Mouse (Mus musculus) adrenal gland, postnatal 36 days (tissue): Measurements from ENCODE around the gene Ccnyl1. TPM values are rescaled to one million over a fixed set of nuclear protein-coding genes. Genes with fewer than 3 reads are reported as not detected.

ENCODE experiments used
- DNase-seq, 2 experiments: peaks; one replicate each; pipeline ENCODE4 v3.0.0; 2021; ENCODE audit warnings: mixed read lengths in 1 of 2
- total RNA-seq, 2 experiments: library from RNA; stranded (reverse); gene quantifications; 2 replicates each; pipeline ENCODE4 v1.2.3; 2021

Gene Ccnyl1
- total RNA-seq, 2 experiments from 2014 or later: 15.2 to 18.9 TPM

DNA sequence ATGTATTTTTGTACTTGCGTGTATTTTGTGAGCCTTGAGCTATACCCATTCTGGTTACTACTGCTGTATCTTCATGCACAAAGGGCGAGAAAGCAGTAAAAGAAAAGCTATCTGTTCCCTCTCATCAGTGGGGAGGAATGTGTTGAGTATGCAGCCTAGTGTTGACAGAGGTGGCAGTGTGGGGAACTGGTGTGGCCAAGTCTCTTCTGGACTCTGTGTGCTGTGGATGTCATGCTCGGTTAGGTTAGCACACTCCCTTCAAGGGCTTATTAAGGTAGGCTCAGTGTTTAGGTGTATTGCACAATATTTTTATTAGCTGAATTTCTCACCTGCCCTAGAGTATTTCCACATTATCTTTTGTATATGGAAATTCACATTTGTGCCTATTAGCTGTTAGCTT, 11.5 kb downstream of the Ccnyl1 start:
- DNase-seq: no peak

DNA sequence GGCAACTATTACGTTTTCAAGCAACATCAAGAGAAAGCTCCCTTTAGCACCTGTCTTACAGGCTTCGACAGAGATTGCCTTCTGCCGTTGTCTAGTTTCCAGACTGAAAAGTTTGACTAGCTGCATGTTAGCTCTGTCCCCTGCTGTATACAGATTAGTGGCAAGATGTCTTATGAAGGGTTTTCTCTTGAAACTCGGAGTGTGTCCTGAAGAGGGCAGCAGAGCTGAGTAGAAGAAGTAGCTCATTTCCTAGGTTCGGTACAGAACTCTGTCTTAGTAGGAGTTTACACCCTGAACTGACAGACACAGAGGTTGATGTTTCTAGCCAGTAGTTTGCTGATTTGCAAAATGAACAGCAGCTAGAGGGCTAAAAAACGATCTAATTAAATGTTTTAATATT, 15.0 kb downstream of the Ccnyl1 start:
- peak; percentile 60 to 71 for DNase-seq

DNA sequence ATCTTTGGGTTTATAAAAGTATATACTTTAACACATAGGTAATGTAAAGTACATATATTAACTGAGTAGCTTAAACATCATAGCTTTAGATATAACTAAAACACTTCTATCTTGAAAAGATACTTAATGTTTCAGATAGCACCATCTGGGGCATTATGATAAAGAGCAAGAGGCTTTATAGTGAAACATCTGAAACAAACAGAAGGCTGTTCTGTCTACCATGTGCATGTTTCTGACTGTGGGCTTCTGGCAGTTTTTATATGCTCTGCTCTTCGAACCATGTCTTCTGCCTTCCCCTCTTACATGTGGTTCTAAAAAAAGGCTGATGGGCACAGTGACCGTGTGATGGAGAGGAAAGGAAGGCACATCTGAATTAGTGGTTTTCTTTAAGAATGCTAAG, 16.4 kb downstream of the Ccnyl1 start:
- DNase-seq: no peak

DNA sequence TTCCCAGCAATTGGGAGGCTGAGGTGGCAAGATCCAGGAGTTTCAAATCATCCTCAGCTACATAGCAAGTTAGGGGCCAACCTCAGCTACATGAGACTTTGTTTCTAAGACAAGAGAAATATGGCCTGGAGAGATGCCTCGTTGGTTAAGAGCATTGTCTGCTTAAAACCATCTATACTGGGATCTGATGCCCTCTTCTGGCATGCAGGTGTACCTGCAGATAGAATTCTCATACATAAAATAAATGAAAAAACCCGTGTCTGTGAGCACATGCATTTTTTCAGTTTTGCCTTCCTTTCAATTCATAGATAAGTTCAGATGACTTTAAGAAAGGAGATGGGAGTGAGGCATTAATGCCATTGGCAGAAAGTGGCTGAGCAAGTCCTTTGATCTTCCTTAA, 19.6 kb downstream of the Ccnyl1 start:
- peak in 1 of 2 experiments; percentile 15 for DNase-seq

DNA sequence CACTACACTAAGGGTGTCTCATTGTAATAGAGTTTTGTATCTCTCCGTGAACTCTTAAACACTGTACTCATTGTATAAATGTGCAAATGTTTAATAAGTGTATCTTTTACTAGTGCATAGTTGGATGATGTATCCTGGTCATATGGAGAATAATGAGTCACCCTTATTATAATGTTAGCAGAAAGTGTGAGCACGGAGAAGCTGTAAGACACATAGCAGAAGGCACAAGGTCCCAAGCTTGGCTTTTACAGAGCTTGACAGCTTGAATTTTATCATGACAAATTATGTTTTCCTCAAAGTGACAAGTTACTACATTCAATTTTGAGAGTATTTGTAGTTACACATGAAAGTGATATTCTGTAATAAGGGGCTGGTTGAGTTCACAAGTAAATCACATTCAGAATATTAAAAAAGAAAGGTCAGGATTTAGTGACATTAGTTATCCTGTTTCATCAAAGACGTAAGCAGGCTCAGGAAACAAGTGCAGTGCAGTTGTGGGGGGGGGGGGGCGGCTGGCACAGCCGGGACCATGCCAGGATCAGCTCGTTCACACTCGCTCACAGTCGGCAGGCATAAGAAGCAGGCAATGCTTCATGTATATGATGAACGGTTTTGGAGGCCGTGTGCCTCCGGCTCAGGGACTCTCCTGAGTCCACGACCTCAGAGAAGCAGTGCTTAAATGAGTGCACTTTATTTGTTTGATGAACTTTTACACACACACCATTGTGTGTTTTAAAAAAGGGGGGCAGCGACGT, 21.9 kb downstream of the Ccnyl1 start:
- no peak for DNase-seq

DNA sequence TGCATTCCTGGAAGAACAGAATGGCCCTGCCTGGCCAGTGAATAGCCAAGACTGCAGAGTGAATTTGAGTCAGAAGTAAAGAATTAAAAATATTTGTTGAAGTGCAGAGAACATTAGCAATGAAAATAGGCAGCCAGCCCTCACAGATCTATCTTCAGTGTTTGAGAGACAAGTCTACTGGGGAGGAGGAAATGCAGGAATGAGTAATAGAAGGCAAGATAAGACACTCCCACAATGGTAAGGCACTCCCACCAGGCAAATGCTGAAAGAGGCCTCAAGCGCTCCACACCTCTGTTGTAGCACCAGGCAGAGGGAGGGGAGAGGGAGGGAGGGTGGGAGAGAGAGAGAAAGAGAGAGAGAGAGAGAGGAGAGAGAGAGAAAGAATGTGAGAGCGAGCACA, 25.2 kb downstream of the Ccnyl1 start:
- peak in 1 of 2 experiments; percentile 17 for DNase-seq

DNA sequence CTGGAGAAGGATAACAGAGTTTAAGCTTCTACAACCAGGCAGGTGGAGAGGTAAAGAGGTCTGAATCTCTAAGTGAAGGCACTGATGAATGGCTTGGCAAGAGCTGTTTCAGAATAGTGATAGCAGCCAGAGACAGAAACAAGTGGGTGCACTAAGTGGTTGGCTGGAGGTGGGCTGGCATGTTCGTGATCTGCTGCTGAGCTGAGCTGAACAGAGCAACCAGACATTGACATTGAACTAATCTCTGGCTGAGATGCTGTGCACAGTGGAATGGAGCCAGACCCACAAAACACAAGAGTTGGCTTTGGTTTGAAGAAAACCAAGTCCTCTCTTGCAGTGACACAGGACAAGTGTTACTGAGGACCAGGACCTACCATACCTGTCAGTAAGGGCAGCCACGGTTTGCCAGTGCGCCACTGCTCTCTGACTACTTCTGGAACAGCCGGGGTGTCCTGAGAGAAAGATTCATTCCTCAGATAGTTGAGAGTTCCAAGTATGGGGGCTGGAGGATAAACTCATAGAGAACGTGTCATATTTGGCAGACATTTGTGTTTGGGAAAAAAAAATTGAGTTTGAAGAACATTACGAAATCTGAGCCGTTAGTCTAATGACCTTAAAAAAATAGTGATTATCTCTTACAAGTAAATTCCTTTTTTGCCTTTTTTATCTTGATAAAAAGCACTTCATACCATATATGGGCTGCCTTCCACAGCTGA, 26.5 kb downstream of the Ccnyl1 start:
- peak in 1 of 2 experiments; percentile 4 for DNase-seq

DNA sequence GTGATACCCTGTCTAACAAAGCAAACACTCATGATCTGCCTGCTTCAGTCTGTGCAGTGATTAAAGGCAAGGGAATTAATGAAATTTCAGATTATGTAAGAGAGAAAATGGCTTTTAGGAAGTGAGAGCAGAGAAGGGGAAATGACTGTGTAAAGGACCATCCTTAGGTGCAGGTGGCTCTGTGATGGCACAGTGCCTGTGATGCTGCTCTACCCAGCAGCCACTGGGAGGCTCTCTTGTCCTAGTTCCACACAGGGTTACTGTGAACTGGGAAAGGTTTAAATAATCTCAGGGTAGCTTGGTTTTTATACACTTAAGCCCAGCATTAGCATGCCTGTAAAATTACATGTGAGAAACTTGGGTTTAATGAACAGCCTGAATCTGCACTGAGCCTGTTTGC, 27.2 kb downstream of the Ccnyl1 start:
- DNase-seq: peak; percentile 61 to 78

DNA sequence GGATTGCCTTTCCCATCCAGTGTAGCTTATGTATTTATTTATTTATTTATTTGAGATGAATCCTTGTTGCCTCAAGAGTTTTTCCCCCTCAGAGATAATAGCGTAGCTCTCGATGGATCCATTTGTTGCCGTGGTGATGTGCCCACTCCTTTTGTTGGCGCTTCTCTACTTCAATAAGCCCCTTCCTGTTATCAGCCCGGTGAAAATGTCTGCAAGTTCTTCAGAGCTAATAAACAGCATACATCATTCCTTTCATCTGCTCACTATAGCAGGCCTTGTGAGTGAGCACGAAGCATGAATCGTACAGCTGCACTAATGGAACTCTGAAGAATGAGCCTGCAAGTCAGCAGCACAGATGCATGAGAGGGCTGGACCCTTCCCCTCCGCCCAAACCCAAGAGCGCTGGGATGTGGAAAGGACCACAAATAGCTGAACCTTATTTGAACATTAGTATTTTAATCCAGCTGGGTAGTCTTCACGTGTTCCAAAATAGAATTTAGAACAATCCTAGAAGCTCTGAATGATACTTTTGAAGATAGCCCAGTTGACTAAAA, 30.9 kb downstream of the Ccnyl1 start:
- DNase-seq: no peak

DNA sequence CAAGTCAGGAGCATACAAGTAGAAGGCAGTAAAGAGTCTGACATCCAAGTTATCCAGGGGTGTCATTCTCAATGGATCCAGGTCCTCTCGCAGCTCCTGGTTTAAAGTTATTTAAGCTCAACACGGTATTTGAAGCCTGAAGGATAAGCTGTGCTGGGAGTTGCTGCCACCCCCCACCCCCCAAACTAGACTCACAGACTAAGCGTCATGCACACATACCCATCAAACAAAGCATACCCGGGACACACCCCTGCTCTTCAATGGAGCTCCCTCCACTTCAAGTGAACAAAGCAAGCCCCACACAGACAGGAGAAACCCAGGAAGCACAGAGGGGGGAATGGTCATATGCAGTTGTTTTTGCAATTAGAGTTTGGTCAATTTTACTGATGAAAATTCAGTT, 39.8 kb downstream of the Ccnyl1 start:
- no peak for DNase-seq

DNA sequence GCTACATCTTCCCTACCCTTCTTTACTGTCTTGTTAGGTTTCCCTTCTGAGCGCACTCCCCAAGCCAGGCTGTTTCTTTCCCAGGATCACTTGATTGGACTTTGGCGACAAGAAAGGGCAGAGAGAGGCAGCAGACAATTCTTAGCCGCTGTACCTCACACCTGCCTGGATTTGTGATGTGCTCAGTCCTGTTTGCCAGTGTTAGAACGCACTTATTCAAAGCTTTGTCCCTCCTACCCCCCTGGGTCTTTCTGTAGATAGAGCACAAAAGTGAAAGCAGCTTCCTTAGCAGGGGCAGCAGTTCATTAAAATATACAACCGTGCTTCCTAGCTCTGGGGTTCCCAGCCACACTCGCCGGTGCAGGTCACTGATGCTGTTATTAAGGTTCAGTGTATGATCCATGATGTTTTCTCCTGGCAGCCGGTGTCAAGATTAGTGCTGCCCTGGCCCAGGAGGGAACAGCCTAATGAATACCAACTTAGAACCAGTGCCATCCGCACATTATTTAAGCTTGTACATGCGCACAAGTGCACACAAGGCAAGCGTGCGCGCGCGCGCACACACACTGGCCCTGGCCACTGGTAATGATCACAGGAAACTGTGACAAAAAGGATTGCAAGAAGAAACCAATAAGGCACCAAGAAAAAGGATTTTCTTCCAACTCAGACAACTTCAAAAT, 41.2 kb downstream of the Ccnyl1 start:
- peak in 1 of 2 experiments; percentile 22 for DNase-seq

DNA sequence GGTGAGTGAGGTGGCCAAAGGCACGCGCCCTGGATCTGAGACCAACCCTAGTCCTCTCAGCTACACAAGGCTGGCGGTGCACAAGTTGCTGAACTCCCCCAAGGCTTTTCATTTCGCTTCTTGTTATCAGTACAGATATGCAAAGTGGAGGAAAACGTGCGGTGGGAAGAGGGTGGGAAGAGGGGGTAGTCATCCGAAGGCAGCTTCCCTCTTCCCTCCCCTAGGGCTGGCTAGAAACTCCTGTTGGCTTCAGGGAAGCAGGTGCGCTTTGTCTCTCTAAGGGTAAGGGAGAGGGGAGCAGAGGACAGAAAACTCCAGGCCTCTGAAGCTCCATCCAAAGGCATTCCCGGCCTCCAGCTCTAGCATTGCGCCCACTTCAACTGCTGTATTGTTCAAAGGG, 41.9 kb downstream of the Ccnyl1 start:
- DNase-seq: no peak

DNA sequence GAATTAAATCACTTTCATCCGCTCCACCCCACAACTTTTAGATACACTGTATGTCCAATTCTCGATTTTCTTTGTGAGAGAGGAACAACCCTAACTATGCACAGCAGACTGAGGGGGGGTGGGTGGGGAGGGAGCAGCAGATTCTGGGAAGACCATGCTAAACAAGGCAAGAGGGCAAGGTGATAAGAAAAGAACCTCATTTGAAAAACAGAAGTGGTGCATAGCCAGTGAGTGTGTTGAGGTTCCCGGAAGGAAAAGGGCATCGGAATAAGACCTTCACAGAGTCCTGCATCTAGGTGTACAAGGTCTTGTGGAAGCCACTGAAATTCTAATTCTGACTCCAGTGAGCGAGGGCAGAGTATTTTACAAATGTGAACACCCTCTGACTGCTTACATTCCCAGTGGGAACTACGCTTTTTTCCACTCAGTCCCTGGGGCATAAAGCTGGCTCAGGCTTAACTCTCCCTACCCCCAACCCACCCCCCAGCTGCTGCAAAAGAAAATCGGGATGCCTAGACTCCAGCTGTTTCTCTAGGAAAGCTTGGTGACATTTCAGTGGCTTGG, 42.5 kb downstream of the Ccnyl1 start:
- DNase-seq: no peak

DNA sequence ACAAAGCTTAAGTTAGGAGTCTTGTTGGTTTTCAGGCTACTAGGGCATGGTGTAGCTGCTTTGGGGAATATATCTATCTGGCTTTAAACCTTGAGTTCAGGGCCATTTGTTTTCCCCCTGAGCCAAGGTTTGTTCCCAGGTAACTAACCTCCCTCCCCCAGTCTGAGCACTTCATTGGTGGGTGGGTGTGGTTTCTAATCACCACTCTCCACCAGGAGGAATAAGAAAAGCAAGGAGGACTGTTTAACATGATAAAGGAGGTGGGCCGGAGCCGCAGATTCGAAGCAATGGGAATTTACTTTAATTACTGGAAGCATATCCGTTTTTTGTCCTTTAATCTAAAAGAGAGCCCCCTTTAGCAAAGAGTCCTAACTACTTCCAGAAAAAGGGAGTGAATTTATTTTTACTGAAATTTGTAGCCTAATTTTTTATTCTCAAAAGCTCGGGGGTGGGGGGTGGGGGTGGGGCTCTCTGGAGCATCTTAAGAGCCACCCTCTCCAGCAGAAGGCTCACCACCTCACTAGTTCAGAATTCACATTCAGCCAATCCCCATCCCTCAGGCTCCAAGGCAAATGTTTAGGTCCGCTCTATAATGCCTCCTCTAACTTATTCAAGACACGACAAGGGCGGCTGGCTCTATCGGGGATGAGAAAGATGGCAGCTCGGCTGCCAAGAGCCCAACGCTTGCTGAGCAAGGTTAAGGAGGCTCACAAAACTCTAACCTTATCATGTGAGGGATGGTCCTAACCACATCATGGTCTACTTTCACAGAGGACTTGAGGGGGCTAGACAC, 43.4 kb downstream of the Ccnyl1 start:
- DNase-seq: no peak

DNA sequence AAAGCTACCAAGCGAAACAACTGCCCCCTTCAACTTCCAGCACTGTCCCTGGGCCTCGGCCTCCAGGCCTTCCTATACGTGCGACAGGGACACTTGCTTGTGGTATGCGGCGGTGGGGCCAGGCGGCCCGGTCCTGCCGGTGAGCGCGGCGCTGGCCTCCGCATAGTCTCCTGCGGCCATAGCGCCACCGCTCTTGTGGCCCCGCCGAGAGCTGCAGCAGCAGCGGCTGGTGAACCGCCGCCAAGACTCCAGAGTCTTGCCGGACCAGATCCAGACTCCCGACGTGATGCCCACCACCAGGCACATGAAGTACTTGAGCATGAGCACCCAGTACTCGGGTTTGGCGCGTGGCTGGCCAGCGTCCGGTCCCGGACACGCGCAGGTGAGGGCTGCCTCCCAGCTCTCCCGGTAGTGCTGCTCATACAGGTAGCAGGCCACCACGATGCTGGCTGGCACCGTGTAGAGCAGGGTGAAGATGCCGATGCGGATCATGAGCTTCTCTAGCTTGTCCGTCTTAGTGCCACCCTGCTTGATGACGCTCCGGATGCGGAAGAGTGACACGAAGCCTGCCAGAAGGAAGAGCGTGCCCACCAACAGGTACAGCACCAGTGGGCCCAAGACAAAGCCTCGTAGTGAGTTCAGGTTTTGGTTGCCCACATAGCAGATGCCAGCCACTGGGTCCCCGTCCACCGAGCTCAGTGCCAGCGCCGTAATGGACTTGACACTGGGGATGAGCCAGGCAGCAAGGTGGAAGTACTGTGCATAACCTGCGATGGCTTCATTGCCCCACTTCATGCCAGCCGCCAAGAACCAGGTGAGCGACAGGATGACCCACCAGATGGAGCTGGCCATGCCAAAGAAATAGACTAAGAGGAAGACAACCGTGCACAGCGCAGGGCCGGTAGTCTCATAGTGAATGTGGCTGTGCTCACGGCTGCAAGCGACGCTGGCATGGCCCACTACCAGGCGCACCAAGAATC, 44.8 kb downstream of the Ccnyl1 start:
- peak; percentile 56 to 67 for DNase-seq

DNA sequence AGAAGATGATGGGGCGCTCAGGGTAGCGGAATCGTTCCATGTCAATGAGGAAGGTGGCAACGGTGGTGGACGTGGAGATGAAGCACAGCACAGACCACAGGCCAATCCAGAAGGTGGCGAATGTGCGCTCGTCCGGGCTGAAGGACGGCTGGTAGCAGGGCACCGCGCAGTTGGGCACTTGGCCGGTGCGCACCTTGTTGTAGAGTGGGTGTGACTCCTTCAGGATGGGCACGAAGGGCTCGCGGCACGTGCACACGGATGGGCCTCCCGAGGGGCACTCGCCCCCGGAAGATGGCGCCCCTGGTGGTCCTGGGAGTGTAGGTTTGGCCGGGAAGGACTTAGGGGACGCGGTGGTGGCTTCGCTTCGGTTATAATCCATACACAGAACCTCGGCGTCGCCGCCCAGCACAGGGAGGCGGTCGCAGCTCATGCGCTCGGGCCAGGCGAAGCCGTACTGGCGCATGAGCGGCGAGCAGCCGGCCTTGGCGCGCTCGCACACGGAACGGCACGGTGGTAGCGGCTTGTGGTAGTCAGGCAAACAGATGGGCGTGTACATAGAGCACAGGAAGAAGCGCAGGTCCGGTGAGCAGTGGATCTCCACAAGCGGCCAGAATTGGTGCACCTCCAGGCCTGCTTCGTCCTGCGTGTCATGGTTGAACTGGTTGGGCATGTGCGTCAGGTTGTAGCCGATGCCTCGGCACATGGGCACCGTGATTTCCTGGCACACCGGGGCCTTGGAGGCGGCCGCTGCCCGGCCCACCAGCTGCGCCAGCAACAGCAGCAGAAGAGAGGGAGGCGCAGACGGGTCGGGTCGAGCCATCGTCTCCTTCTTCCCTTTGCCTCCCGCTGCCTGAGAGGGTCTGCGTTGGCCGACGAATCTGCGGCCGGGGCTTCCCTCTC, 45.8 kb downstream of the Ccnyl1 start:
- peak; percentile 66 for DNase-seq

DNA sequence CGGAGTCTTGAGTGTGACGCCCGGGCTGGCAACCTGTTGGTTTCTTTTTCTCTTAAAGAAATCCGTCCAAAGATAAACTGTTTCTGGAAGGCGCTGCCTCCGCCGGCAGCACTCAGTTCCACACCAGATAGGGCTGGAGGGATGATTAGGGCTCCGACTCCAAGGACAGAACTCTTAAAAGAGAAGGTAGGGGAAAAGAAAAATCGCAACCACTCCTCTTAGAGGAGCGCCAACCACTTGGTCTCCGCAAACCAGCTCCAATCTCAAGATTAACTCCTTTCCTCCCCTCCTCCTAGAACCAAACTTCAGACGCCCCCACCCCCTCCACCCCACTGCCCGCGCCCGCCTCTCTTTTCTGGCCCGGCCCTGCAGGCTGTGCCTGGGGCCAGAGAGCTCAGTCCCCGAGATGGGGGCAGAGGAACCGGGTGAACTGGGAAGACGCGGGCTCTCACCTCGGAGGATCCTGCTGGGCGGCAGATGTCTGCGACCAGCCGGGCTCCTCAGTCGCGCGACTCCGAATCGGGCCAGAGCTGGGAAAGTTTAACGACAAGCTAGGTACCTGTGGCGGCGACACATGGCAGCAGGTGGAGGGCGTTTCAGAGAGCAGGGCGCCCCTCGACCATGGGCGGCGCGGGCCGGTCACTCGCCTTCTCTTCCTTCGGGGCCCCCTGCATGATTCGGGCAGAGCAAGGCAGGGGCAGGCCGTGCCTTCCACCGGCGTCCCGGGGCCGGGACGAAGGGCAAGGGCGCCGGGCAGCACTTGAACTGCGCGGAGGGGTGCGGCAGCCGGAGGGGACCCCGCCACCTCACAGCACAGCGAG, 46.6 kb downstream of the Ccnyl1 start:
- peak; percentile 44 to 55 for DNase-seq

DNA sequence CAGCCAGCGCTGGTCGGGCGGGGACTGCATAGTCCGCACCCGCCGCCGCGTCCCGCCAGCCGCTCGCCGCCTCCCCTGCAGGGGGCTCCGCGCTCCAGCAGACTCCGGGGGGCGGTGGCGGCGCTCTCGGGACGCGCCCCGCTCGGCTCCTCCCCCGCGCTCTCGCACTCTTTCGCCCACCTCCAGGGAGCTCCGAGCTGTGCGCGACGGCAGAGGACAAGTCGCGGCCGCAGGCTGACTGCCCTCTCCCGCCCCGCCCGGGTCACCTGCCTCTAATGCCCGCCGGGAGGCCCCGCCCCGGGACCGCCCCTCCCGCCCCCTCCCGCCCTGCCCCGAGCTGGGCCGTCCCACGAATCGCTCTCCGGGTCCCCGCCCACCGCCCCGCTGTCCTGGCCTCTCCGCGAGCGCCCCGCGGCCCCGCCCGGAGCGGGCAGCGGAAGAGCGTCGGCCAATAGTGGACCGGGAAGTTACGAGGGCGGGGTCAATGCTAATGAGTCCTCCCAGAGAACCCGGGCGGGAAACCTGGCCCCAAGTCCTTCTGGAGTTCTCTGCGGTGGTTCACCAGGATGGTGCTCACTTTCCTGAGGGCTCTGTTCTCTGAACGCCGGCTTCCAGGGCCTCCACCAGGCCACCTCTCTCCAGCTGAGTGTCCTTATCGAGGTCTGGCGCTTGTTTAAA, 47.4 kb downstream of the Ccnyl1 start, which contains the start of gene Fzd5:
Gene Fzd5 (minus strand): TSS at position 250 of the 678 bp plus-strand sequence.
- DNase-seq: peak; percentile 96 to 98
